Mouse (Mus musculus) megakaryocyte, embryonic 14.5 days (primary cell): Measurements from ENCODE around the gene Sipa1l3. TPM values are rescaled to one million over a fixed set of nuclear protein-coding genes. Genes with fewer than 3 reads are reported as not detected.

Experiments used
- H3K27me3 ChIP-seq: replicated peaks from 2 replicates; pipeline ENCODE3; 2012; ENCODE audit warnings: inconsistent platforms
- H3K36me3 ChIP-seq: replicated peaks from 2 replicates; pipeline ENCODE3; 2012; ENCODE audit warnings: low read length, inconsistent platforms, mixed read lengths
- H3K4me1 ChIP-seq: 2 replicates; pipeline ENCODE4 v1.6.1; 2012; ENCODE audit warnings: inconsistent platforms
- H3K4me3 ChIP-seq: replicated peaks from 2 replicates; pipeline ENCODE3; 2012; ENCODE audit warnings: moderate library complexity, mild to moderate bottlenecking, inconsistent platforms
- H3K9me3 ChIP-seq: 2 replicates; pipeline ENCODE4 v1.6.1; 2012; ENCODE audit warnings: inconsistent platforms
- FLI1 ChIP-seq: IDR thresholded peaks from 2 replicates; pipeline ENCODE4 v1.6.1; 2012; ENCODE audit warnings: low read length, inconsistent platforms, mixed read lengths
- GATA1 ChIP-seq: IDR thresholded peaks from 3 replicates; pipeline ENCODE4 v1.6.1; 2012; ENCODE audit warnings: mixed read lengths, low read length, inconsistent platforms, borderline replicate concordance
- polyA plus RNA-seq: library from polyadenylated mRNA; stranded (reverse); fragments of >175 nt; gene quantifications from 2 replicates; pipeline ENCODE4 v1.2.3, GENCODE M21; 2012; ENCODE audit warnings: low replicate concordance; ENCODE audit not compliant: insufficient read depth

Sipa1l3 gene
- polyA plus RNA-seq, 1 experiment = 27.5 TPM

DNA sequence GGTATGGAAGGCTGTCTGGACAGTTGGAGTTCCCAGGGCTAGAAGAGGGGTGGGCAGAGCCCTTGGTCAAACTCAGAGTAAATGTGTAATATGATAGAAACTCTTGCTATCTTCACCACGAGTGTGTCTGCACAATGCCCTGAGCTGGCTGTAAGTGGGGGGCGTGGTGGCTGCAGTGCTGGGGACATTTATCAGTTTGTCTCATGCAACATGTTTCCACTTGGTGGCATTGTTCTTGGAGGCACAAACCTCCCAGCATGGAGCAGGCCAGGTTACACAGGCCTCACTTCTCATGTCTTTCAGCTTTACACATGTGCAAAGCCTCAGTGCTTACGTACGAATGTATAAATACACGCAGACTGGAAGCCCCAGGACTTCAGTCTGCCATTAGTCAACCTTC, 146.3 kb downstream of the Sipa1l3 start:
- Histone ChIP-seq H3K36me3 (peaks cover 42% of the 10 kb centered on the region), H3K9me3 (no peaks in the 10 kb centered on the region)
- no peak for TF ChIP-seq GATA1
- no peak for TF ChIP-seq FLI1

DNA sequence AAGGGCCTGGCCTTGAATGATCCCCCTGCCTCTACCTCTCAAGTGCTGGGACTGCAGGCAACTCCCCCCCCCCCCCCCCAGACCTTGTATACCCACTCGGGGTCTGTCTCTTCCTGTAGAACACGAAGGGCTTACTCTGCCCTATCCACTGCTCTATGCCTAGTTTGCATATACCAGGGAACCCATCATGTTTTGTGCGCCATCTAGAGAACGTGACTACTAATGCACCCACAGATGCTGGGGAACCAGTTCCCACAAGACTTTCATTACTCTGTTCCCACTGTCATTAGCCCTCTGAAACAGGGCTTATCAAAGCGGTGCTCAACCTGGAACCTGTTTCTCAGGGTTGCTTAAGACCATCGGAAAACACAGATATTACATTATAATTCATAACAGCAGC, 148.4 kb downstream of the Sipa1l3 start:
- H3K4me1 ChIP-seq = peaks cover 9% of the 10 kb centered on the region; the same call in 1 of the 2 replicates
- H3K9me3 ChIP-seq = no peaks in the 10 kb centered on the region
- peaks cover 39% of the 10 kb centered on the region for H3K36me3 ChIP-seq
- no peaks in the 10 kb centered on the region for H3K27me3 ChIP-seq
- no peak overlapping the region for H3K4me3 ChIP-seq
- TF ChIP-seq FLI1 = no peak

More for the DNA sequence above, 146.3 kb downstream of the Sipa1l3 start:
- Histone ChIP-seq H3K27me3 (no peaks in the 10 kb centered on the region), H3K4me1 (peaks cover 8% of the 10 kb centered on the region; the same call in 1 of the 2 replicates), H3K4me3 (no peak overlapping the region)

DNA sequence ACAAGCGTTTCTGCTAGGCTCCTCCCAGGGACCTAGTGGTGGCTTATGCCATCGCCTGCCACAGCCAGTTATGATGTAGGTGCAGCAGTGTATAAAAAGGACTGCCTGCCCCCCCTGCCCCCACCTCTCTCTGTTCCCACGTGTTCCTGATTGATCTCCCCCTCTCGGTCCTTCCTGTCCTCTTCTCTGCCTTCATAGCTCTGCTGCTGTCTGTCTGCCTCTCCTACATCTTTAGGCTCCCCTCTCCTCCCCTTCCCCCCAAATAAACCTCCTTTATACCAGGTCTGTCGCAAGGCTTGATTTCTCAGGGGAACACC, 150.5 kb downstream of the Sipa1l3 start:
- Histone ChIP-seq H3K4me1 (peaks cover 13% of the 10 kb centered on the region), H3K4me3 (no peak overlapping the region), H3K9me3 (no peaks in the 10 kb centered on the region), H3K36me3 (peaks cover 37% of the 10 kb centered on the region), H3K27me3 (no peaks in the 10 kb centered on the region)
- TF ChIP-seq FLI1 (no peak), GATA1 (no peak)

DNA sequence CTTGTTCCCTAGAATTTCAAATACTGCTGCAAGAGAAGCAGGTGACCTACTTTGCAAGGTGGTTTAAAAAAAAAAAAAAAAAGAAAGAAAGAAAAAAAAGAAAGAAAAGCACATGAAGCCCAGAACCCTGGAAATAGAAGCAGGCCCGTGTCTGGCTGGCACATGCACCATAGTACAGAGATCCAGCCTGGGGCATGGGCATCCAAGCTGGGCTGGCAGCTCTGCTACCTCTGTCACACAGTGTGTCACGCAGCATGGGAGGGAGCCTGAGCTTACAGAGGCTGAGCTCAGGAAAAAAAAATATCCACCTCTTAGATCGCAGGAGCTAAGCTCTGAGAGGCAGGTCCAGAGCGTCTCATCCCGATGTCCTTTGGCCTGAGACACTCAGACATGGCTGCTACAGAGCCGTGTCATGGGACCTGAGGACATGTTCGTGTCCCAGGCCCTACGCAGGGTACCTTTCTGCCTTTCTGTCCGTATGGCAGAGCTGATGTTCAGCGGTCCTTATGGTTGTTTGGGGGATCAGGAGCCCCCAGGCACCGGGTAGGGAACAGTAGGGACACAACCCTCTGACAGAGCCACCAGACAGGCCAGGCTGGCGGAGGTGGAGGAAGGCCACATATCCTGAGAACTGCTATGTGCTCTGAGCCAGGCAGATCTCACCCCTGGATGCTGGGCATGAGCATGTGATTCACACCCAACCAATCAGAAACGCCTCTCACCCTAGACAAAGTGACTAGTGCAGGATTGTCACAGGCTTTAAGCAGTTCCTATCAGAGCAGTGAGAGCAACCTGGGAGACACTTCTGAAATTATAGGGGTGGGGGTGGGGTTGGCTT, 151.1 kb downstream of the Sipa1l3 start:
- Histone ChIP-seq H3K4me3 (no peak overlapping the region), H3K27me3 (no peaks in the 10 kb centered on the region), H3K4me1 (peaks cover 12% of the 10 kb centered on the region), H3K9me3 (no peaks in the 10 kb centered on the region), H3K36me3 (peaks cover 40% of the 10 kb centered on the region)
- no peak for TF ChIP-seq GATA1
- TF ChIP-seq FLI1 = no peak

DNA sequence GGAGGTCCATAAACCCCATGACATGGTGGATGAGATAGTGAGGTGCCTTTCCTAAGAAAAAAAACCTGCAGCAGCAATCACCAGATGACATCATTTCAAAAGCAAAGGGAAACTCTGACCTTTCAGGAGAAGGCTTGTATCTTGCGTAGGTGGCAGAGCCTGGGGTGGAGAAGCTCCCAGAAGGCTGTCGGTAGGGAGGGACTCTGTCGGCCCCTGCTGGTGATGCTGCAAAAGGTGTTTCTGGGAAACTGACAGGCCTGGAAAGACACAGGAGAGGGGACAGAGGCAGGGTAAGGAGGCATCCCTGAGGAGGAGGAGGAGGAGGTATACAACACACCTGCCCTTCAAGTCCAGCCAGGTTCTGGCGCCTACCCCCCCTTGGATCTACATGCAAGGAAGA, 154.4 kb downstream of the Sipa1l3 start:
- no peak overlapping the region for H3K4me3 ChIP-seq
- H3K9me3 ChIP-seq = no peaks in the 10 kb centered on the region
- TF ChIP-seq FLI1 (no peak), GATA1 (no peak)
- peaks cover 38% of the 10 kb centered on the region for H3K36me3 ChIP-seq
- H3K27me3 ChIP-seq = no peaks in the 10 kb centered on the region
- H3K4me1 ChIP-seq = peaks cover 8% of the 10 kb centered on the region

DNA sequence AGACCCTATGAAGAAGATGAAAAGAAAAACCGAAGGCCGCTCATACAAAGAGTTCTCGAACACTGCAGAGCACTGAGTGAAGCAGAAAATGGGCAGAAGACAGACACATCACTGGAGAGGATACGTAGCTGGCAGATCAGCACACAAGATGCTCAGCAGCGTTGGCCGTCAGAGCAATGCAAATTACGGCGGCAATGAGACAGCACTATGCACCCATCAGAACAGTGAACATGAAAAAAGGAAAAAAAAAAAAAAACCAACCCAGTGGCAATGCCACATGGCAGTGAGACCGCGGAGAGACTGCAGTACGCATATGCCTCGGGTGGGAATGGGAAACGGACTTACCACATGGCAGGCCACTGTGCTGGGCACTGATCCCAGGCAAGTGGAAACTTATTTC, 156.9 kb downstream of the Sipa1l3 start:
- H3K27me3 ChIP-seq = no peaks in the 10 kb centered on the region
- TF ChIP-seq FLI1 = no peak
- no peak for TF ChIP-seq GATA1
- H3K36me3 ChIP-seq = peaks cover 46% of the 10 kb centered on the region
- no peak overlapping the region for H3K4me3 ChIP-seq
- peaks cover 5% of the 10 kb centered on the region; the same call in 1 of the 2 replicates for H3K4me1 ChIP-seq
- no peaks in the 10 kb centered on the region for H3K9me3 ChIP-seq

DNA sequence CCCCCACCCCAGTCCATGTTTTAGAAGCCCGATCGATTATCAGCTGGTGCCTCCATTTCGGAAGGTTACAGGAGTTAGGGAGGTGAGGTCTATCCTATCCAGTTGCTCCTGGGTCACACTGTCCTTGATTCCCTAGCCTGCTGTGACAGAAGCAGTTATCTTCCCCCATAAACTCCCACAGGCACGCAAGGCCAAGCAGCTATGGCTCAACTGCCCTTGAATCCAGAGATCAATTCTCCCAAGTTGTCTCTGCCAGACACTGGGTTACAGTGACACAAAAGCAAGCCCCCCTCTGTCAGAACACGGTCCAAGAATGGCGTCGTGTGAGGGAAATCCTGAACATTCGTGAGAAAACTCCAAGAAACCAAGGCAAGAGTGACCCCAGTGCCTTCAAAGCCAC, 163.0 kb downstream of the Sipa1l3 start:
- Histone ChIP-seq H3K9me3 (no peaks in the 10 kb centered on the region), H3K4me1 (no peaks in the 10 kb centered on the region; the same call in 1 of the 2 replicates), H3K4me3 (no peak overlapping the region), H3K36me3 (peaks cover 51% of the 10 kb centered on the region), H3K27me3 (no peaks in the 10 kb centered on the region)
- TF ChIP-seq GATA1 = no peak
- TF ChIP-seq FLI1 = no peak

DNA sequence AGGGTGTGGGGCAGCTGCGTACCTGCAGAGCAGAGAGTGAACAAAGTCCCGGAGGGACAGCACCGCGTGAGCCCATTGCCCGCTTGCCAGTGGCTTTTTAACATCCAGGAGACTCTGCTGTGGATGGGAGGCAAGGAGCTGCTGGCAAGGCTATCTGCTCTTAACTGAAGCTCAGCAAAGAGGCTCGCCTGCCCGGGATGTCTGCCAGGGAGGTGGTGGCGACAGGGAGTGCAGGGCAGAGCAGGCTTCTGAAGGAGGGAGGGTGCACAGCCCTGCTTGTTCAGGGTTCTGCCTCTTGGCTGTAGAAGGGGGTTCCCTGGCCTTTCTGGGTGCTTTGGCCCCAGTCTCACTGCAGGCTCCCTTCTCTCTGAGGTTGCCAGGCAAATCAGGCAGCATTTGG, 164.3 kb downstream of the Sipa1l3 start:
- peaks cover 55% of the 10 kb centered on the region for H3K36me3 ChIP-seq
- H3K27me3 ChIP-seq = no peaks in the 10 kb centered on the region
- TF ChIP-seq FLI1 (no peak), GATA1 (no peak)
- no peak overlapping the region for H3K4me3 ChIP-seq
- H3K4me1 ChIP-seq = peaks cover 5% of the 10 kb centered on the region; the same call in 1 of the 2 replicates
- H3K9me3 ChIP-seq = no peaks in the 10 kb centered on the region

DNA sequence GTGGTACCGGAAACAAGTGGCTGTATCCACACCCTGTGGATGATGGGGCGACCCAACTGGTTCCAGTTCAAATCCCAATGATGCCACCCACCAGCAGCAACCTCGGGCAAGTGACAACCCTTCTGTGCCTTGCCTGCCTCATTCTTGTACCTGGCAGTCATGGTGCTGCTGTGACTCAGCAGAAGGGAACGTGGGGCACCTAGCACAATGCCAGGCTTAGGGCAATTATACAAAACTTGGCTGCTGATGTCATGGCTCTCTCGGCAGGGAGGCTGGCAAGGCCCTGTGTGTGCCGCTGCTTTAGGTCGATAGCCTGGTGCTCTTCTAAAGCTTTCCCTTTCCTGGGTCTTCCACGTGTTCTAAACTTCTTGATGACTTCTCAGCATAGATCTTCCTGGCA, 166.2 kb downstream of the Sipa1l3 start:
- no peak for TF ChIP-seq GATA1
- TF ChIP-seq FLI1 = no peak
- Histone ChIP-seq H3K36me3 (peaks cover 68% of the 10 kb centered on the region), H3K4me1 (peaks cover 5% of the 10 kb centered on the region; the same call in 1 of the 2 replicates), H3K9me3 (no peaks in the 10 kb centered on the region), H3K27me3 (no peaks in the 10 kb centered on the region), H3K4me3 (no peak overlapping the region)

DNA sequence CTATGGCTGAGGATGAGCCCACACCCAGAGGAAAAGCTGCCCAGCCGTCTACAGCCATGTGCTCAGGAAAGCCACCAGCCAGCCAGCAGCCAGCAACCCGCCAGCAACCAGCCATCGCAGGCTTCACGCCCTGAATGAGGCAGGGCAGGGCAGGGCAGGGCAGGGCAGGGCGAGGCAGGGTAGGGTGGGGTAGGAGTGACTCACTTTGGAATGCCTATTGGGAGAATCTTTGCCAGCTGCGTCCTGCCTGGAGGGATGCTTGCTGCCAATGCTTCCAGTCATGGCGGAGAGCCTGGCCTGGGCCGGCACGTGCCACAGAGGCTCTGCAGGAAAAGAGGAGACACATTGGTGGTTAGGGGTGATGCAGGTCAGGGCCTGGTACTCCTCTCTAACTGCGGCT, 168.0 kb downstream of the Sipa1l3 start:
- Histone ChIP-seq H3K9me3 (no peaks in the 10 kb centered on the region), H3K27me3 (no peaks in the 10 kb centered on the region), H3K4me1 (peaks cover 12% of the 10 kb centered on the region), H3K36me3 (peaks cover 65% of the 10 kb centered on the region), H3K4me3 (no peak overlapping the region)
- no peak for TF ChIP-seq FLI1
- no peak for TF ChIP-seq GATA1

DNA sequence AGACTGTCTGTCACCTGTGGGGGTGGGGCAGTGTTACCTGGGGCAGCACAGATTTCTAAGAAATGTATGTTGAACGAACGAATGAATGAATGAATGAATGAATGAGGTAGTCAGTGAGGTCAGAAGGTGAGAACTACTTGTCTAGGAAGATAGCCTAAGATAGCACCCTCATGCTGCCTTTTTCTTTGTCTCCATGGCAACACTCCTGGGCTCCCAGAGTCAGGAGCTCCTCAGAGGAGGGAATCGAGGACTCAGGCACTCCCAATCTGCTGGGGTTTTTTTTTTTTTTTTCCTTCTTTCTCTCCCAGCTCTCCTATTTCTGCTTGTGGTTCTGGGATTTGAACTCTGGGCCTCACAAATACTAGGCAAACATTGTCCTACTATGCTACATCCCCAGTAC, 172.2 kb downstream of the Sipa1l3 start:
- TF ChIP-seq FLI1 (no peak), GATA1 (no peak)
- H3K36me3 ChIP-seq = peaks cover 45% of the 10 kb centered on the region
- H3K4me1 ChIP-seq = peaks cover 37% of the 10 kb centered on the region
- no peak overlapping the region for H3K4me3 ChIP-seq
- peaks cover under 1% of the 10 kb centered on the region for H3K27me3 ChIP-seq
- no peaks in the 10 kb centered on the region for H3K9me3 ChIP-seq
